Mouse (Mus musculus): ENCODE results near the gene Wbp2.
A peak's percentile ranks its signal among the peaks of the same experiment; 100 is the strongest.
"Not testable (repeated sequence)": the region's sequence is repeated elsewhere in the genome, so short reads cannot be mapped to it uniquely, and the experiment has no call there.

The Wbp2 gene

DNA sequence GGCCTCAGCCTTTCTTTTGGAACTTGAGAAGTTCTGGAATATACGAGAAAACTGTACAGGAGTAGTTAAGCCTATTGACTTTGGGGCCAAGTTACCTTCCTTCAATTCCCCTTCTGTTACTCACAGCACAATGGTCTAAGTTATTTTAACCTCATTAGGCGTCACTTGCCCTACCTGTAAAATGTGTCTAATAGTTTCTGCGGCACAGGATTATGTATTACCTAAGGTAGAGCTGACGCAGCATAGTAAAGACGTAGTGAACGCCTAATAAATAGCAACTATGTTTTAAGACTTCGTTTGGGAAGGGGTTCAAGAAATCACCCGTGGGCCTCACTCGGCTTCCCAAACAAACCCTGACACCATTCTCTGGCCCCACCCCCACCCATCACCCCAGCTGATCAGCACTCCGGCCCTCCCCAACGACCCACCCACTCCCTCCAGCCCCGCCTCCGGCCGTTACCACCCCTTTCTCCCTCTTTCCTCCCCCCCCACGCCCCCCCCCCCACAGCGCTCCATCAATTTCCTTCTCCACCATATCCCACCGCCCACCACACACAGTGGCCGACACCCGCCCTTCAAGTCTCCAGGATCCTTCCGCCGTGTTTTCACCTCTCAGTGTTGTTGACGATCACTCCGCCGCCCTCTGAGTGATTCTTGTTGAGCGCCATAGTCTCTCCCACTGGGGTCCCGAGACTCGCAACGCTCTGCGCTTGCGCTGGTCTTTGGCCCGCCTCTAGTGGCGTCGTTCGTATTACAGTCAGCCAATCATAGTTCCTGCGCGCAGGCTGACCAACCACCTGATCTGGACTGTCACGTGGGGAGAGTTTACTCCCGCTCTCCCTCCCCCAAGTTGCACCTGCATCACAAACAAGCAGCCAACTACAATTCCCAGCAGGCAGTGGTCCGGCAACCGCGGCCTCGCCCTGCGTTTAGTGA lies at the start of gene Wbp2:
Gene Wbp2 (minus strand): TSS at position 738 of the 936 bp plus-strand sequence.
- peak; percentile 93 to 94 for DNase-seq

DNA sequence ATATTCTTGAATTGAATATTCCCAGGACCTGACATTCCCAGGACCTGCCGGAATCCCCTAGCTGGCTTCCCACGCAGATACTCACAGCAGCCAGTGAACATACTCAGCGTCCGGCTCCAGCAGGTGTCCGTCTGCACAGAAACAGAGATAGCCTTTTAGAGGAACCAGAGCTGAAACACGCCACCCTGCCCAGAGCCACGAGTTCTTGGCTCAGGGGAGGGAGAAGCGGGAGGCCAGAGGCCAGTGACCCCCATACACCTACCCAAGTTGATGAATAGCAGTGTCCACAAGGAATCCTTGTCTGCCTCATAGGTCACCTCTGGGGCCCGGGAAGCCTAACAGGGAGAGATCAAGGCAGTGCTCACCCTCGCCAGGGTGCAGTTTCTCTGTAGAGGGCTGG lies 47.4 kb upstream of the Wbp2 start:
- no peak for DNase-seq

DNA sequence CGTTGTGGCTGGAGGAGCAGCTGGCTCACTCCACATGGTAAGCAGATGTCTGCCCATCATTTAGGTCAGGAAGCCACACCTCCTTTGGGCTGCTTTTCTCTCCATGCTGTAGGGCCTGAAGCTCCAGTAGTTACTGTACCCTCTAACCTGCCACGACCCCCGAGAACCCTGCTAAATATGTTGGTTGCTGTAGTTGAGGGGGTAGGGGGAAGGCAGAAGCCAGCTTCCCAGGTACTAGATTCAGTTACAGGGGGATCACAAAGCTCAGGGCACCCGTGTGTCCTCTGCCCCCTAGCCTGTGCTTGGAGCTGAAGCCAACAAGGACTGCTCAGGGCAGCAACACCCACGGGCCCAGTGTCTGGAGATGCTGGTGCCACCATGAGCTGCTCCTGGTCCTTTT lies 46.7 kb upstream of the Wbp2 start:
- DNase-seq: no peak

DNA sequence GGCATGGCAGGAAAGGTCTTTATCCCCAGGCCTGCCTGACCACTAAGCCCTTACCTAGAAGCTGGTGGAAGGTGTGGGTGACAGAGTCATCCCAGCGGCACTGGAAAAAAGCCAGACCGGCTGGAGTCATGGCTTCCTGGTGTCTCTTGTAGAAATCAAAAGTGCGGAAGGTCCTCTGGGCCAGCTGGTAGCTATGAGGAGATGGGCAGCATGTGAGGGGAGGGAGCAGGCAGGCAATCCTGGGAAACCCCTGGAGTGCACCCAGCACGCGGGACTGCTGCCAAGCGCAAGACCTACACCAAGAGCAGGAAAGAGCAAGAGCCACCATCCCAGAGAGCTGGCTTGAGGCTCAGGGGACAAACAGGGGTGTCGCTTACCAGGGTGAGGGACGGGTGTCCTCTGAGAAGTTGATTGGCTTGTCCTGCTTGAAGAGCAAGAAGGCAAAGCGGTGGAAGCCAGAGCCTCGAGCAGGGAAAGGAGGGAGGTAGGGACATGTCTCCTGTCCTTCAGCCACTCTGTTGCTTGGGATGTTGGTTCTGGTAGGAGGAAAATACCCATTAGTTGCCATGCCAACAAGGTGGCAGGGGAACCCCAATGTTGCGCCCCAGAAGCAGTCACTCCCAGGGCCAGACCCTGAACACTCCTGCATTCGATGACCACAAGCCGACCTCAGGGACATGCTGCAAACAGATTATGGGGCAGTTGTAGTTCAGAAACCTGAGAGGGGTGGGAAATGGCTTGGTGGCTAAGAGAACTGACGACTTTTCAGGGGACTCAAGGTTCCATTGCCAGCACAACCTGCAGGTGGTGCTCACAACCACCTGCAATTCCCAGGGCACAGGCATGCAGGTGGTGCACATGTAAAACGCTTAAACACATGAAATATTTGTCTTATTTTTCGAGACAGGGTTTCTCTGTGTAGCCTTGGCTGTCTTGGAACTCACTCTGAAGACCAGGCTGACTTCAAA lies 45.9 kb upstream of the Wbp2 start:
- DNase-seq: peak in 1 of 2 experiments; percentile 32

DNA sequence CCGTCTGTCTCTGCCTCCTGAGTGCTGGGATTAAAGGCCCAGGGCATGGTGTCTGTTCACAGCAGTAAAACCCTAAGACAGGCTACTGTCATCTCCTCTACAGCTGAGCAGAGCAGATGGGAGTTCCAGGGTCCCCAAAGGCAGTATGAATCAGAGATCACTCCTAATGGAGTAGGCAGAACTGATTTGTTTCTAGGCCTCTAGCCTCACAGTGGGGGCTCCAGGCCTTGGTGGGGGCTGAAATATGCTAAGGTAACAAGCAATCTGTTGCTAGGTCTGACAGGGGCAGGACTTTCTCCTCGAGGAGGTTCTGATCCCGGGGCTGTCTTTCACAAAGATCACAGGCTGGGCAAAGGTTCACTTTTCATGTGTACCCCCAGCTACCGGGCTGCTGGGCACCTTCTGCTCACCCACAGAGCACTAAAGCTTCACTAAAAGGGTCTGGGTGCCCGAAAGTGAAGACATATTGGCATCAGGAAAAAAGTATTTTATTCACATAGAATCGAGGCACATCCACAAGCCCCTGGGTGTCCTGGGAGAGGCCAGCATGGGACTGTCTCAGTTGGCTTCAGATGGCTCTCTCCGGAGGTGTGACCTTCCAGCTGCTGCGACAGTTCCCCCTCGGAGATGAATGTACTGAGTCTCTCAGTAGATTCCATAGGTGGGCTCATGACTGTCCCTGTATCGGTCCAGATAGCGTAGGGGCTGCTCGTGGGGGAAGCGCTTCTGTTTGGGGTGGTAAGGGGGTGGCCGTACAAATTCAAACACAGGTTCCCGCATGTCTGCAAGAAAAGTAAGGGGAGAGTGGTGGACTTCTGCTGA lies 44.8 kb upstream of the Wbp2 start:
- no peak for DNase-seq

DNA sequence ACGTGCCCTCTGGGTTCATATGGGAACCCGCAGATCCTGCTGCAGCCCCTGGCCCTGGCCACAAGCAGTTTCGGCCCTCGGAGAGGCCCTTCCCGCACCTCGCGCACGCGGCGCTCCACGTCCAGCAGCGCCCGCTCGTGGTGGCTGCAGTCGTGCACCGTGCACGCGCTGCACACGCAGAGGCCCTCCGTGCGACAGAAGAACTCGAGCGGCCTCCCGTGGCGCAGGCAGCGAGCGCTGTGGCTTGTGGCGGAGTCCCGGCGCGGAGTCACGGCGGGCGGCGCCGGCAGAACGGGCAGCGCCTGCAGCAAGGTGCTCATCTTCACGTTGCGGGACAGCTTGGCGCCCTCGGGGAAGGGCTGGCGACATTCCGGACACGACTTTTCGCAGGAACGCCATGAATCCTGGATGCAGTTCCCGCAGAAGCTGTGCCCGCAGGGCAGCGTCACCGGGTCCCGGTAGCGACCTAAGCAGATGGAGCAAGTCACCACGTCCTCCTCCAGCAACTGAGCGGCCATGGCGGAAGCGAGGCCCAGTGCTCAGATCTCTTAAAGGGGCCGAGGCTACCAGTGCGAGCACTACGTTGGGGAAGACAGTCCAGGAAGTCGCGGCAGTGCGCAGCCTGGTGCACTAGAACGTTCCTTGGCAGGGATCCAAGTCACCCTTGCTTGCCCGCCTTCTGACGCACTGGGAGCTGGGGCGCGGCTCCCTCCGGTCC lies 43.9 kb upstream of the Wbp2 start, which contains the start of gene Trim65:
Gene Trim65 (minus strand): TSS at position 641 of the 718 bp plus-strand sequence.
- peak; percentile 83 to 87 for DNase-seq

DNA sequence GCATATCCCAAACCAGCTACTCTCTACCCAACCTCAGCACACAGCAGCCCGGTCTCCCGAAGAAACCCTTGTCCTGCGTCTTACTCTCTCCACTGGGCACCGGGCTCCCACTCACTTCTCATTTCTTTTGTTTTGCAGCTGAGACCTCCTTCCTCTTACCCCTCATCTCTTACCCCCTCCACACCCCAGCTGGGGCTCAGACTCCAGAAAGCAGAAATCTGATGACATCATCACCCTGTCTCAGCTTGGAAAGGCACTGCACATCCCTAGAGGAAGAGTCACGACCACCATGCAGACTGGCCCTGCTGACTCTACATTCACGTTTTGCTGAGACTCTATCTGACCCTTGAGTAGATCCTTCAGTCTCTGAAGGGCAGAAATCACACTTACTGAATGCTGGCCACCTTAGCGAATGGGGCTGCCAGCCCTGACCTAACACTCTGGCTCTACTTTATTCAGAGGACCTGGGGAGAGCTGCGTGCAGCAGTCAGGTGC lies 43.2 kb upstream of the Wbp2 start:
- DNase-seq: no peak

DNA sequence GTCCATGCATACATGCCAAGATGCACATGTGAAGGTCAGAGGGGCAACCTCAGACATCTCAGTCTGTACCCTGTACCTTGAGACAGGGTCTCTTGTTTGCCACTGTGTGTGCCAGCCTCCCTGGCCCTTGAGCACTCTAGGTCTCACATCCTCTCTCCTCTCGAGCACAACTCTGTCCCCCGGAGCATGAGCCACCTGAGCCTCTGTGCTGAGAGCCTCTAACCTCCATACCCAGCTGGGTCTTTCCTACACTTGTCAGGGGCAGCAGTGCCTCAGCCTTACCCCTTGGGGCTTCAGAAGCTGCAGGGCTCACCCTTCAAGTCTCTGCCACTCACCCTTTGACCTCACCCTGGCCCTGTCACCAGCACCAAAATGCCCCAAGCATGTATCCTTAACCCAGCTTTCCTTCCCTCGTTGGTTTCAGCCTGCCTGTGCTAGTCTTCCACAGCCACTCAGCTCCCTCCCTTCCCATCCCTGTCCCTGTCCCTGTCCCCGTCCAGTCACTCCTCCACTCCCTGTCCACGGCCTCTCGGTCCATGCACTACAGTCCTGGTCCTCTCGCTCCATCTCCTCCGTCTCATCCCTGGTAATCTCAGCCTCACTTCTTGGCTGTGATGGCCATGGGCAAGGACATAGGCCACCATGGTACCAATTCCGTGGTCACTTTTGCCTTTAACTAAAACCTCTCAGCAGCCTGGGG lies 42.4 kb upstream of the Wbp2 start:
- no peak for DNase-seq

DNA sequence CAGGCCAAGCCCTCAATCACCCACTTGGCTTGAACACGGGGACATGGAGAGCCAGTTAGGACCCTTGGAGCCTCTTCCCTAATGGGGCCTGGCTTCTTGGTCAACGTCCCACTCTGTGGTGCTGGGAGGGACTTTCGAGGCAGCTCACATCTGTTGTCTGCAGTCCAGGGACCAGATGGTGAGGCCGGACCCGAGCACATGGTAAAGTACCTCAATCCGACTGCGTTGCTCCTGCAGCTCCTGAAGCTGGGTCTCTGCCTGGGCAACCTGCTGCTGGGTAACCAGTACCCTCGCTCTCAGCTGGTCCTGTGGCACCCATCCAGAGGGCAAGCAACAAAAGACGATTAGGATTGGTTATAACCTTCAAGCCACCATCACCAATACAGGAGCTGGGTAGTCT lies 41.2 kb upstream of the Wbp2 start:
- DNase-seq: no peak

DNA sequence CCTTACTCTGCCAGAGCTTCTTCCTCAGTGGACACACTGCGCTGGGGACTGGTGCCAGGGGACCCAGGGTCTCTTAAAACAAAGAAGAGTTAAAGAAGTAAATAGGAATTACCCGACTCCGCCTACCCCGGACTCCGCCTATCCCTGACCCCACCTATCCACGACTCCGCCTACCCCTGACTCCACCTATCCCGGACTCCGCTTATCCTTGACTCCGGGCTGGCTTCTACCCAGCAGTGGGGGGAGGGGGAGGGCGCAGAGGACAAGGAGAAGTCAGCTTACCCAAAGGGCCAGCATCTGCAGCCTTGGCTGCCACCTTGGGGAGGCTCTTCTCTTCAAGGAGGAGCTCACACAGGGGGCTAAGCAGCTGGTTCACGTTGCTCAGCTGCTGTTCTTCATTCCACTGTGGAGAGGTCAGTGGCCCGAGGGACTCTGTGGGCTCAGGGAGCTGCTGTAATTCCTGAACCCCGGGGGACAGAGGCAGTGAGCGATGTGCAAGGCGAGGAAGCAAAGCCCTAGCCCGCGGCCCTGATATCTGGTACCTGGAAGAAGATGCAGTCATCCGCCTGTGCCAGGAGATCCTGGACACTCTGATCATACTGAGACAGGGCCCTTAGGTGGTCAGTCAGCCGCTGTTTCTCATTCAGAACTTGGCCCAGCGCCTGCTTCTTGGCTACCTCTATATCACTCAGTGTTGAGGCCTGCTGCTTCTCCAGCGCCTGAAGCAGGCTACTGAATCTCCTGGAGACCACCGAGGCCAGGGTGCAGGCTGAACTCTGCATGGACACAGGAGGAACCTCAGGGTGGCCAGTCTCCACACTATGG lies 40.6 kb upstream of the Wbp2 start, which contains the start of gene Trim47:
Gene Trim47 (minus strand): TSS at position 55 of the 825 bp plus-strand sequence.
- DNase-seq: no peak

DNA sequence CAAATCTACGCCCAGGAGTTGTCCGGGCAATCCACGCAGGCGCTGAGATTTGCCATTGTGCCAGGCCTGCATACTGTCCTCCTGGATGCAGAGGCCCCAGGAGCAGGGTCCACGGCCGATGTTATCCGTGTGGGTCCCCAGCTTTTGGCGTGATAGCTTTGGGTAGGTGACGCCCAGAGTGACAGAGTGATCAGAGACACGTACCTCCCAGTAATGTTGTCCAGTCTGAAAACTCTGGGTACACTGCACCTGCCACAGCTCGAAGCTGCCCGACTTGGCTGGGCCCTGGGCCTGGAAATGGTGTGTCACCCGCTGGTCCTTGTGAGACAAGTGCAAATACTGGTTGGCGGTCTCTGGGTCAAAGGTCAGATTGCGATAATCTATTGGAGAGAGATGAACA lies 39.5 kb upstream of the Wbp2 start:
- DNase-seq: no peak

DNA sequence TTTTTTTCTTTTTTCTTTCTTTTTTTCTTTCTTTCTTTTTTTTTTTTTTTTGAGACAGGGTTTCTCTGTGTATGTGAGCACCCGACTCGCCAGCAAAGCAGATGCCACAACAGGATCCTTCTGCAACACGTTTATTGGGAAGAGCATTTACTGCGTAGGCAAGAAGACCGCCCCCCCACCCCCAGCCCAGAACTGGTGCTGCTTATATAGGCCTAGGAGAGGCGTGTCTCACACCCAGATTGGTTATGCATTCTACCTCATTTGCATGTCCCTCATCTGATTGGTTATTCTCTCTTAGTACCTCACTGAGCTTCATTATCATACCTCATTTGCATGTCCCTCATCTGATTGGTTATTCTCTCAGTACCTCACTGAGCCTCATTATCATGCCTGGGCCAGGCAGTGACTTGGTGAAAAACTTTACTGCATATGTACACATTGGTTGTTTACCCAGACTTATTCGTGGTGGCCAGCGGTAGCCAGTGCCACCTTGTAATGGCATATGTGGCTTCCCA lies 35.0 kb upstream of the Wbp2 start:
- DNase-seq: not testable (repeated sequence)

DNA sequence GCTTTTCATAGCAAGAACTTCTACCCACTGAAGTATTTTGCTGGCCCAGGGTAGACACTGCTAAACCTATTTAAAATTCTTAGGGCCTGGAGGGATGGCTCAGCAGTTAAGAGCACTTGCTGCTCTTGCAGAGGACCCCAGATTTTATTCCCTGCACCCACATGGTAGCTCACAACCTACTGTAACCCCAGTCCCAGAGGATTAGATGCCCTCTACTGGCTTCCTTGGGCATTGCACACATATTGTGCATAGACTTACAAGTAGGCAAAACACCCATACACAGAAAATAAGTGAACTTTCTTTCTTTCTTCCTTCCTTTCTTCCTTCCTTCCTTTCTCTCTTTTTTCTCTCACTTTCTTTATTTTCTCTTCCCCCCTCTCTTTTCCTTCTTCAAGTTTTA lies 31.0 kb upstream of the Wbp2 start:
- DNase-seq: no peak

DNA sequence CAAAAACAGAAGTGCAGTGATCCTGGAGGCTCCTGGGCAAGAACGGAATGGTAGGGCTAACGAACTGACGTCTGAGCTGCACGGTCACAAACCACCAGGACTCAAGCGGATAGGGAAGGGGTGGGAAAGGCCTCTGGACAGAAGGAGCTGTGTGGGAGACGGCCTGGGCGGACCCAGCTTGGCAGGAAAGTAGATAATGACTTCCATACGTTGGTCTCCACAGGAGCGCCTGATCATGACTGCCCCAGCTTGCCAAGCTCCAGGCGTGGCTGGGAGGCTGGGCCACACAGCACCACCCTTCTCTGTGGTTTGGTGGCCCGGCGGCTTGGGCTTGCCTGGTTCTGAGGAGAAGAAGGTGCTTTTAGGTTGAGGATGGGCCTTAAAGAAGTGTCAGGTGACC lies 30.4 kb upstream of the Wbp2 start:
- no peak for DNase-seq

DNA sequence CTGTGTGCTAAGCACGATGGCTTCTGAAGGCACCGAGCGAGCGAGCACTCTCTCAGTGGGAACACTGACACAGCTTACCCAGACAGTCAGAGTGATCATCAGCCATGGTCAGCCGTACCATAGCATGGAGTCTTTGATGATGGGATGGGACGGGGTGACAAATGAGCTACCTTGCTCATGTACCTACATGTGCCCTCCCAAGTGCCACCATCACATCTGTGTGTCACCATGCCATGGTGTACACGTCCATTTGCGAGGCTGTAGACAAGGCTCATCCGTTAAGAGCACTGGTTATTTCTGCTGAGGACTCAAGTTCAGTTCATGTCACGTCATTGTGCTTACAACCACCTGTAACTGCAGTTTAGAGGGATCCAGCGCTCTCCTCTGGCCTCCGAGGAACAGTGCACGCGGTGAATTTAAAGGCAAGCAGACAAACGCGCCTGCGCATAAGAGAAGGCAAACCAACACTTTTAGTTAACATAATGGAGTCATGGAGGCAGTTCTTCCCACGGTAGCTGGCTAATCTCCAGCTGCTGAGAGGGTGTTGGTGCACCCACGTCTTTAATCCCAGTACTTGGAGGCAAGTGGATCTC lies 24.9 kb upstream of the Wbp2 start:
- DNase-seq: no peak

DNA sequence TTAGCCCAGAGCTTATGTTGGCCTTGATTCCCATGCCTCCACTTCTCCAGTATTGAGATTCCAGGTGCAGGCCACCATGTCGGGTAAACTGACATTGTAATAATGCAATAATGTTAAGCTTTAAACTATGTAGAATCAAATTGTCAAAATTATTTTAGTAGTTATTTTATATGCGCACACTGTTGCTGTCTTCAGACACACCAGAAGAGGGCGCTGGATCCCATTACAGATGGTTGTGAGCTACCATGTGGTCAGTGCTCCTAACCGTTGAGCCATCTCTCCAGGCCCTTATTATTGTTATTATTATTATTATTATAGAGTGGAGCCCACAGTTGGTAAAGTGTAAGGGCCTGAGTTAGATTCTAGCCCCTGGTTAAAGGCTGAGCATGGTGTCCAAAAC lies 24.3 kb upstream of the Wbp2 start:
- no peak for DNase-seq

DNA sequence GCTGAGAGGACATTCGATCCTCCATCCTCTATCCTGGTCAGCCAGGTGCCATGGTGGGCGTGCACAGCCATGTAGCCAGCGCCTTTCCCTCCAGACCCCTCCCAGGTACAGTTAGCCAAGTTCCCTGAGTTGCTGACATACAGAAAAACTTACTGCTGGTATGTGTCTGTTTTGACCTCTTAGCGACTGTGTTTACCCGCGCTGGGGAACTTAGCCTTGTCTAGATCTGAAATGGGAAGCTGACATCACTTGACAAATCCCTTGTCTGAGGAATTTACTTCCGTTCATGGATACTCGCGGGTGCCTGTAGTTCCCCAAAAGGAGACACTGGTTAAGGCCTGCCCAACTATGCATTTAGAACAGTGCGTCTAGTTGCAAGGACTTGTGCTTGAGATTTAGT lies 23.7 kb upstream of the Wbp2 start:
- DNase-seq: no peak

DNA sequence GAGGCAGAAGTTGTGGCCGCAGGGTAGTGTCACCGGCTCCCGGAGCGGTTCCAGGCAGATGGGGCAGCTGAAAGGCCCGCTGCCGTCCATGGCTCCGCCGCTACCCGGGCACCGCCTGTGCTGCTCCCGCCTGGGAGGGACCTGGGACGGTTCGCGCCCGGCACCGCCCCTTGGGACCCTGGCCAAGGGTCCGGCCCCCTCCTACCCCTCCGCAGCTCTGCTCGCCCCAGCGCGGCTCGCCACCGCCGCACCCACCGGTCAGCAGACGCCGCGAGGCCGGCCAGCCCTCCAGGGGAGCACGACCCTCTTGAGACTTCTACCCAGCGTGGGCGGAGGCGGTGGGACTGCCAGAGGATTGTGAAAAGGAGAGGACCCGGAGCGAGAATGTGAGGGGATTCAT lies 23.3 kb upstream of the Wbp2 start:
- DNase-seq: no peak

DNA sequence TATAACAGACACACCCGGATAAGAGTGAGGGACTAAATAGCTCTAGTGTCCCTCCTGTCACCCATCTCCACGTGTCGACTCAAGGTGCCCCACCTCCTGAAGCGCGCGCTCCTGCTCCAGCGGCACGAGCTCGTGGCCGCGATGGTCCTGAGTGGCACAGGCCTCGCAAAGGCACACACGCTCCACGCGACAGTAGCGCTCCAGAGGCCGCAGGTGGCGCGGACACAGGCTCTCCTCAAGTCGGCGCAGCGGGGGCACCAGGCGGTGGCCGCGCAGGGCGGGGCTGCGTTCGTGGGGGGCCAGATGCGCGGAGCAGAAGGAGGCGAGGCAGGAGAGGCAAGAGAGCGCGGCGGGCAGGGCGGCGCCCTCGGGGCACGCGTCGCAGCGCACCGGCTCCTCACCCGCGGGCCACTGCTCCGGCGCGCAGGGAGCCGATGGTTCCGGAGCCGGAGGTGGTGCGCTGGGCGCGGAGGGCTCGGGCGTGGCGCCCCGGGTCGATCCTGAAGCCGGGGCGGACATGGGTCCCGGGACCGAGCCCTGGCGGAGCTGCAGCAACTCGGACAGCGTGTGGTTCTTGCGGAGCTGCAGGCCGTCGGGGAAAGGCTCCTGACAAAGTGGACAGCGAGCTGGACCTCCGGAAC lies 22.8 kb upstream of the Wbp2 start:
- no peak for DNase-seq
